Mouse (Mus musculus) lung, adult 2 months (tissue): ENCODE measurements around the gene Fxyd5. TPM values are rescaled to one million over a fixed set of nuclear protein-coding genes. Genes with fewer than 3 reads are reported as not detected.

Source experiments
- DNase-seq: peaks from one replicate; pipeline ENCODE4 v3.0.0; 2022
- H3K4me1 ChIP-seq: fragments of 200-500 bp; 2 replicates; pipeline ENCODE4 v1.6.1; 2011; ENCODE audit warnings: low read length; ENCODE audit not compliant: control insufficient read depth, insufficient read depth
- H3K4me3 ChIP-seq: fragments of 200-500 bp; replicated peaks from 2 replicates; pipeline ENCODE3; 2011; ENCODE audit warnings: low read depth, mild to moderate bottlenecking, control low read depth, low read length; ENCODE audit errors: extremely low read depth
- CTCF ChIP-seq: fragments of 200-500 bp; IDR thresholded peaks from 2 replicates; pipeline ENCODE4 v1.5.1; 2011; ENCODE audit warnings: mild to moderate bottlenecking, low read length, control low read depth; ENCODE audit not compliant: insufficient read depth
- POLR2A ChIP-seq: fragments of 200-500 bp; IDR thresholded peaks from 2 replicates; pipeline ENCODE4 v1.6.1; 2011; ENCODE audit warnings: low read depth, mild to moderate bottlenecking, control low read depth, low read length, borderline replicate concordance; ENCODE audit errors: extremely low read depth
- WGBS: fragments of 180-500 bp; shearing (Covaris S2); methylation state at CpG from one replicate; pipeline ENCODE4 v1.1.7; 2018; 5-methylcytosine and 5-hydroxymethylcytosine counted together
- polyA plus RNA-seq: library from polyadenylated mRNA; depleted of rRNA; stranded (reverse); fragments of >200 nt; gene quantifications from 2 replicates; pipeline ENCODE4 v1.2.3, GENCODE M21; 2012

Gene Fxyd5
- polyA plus RNA-seq, 1 experiment, result 156 TPM

DNA sequence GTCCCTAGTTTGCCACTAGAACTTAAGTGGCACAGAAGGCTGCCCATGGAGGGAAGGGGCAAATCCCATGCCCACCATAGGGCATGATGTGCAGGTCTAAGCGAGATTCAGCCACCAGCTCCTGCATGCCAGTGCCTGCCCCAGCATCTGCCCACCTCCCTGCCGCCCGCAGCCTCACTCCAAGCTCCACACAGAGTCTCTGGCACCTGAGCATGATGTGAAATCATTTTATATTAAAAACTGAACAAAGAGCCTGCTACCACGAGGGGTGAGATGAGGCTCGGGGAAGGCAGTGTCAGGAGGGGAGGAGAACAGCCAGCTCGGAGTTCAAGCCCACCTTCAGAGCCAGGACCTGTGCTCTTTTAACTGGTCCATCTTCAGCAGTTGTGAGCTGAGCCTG, 28.0 kb upstream of the Fxyd5 start:
- TF ChIP-seq POLR2A (no peak), CTCF (no peak)
- Histone ChIP-seq H3K4me1 (no peaks in the 10 kb centered on the region), H3K4me3 (no peak overlapping the region)
- DNase-seq, result no peak
- WGBS, result 77% methylated on average over 6 of the region's 6 CpGs

GRCm38 (mm10) chr7:31069491-31069890, 27.2 kb upstream of the Fxyd5 start:
- Histone ChIP-seq H3K4me1 (no peaks in the 10 kb centered on the region), H3K4me3 (no peak overlapping the region)
- no peak for TF ChIP-seq POLR2A
- TF ChIP-seq CTCF, result no peak
- DNase-seq, result no peak
- WGBS, result 86% methylated on average over 14 of the region's 14 CpGs

GRCm38 (mm10) chr7:31067836-31068235, 25.6 kb upstream of the Fxyd5 start:
- no peak for TF ChIP-seq CTCF
- no peak for TF ChIP-seq POLR2A
- no peak for DNase-seq
- H3K4me1 ChIP-seq, result no peaks in the 10 kb centered on the region
- no peak overlapping the region for H3K4me3 ChIP-seq
- 34% methylated on average over 5 of the region's 5 CpGs for WGBS

GRCm38 (mm10) chr7:31063074-31063560, 20.8 kb upstream of the Fxyd5 start:
- no peaks in the 10 kb centered on the region for H3K4me1 ChIP-seq
- TF ChIP-seq CTCF (no peak), POLR2A (no peak)
- DNase-seq, result no peak
- WGBS, result 79% methylated on average over 12 of the region's 12 CpGs
- H3K4me3 ChIP-seq, result no peak overlapping the region

DNA sequence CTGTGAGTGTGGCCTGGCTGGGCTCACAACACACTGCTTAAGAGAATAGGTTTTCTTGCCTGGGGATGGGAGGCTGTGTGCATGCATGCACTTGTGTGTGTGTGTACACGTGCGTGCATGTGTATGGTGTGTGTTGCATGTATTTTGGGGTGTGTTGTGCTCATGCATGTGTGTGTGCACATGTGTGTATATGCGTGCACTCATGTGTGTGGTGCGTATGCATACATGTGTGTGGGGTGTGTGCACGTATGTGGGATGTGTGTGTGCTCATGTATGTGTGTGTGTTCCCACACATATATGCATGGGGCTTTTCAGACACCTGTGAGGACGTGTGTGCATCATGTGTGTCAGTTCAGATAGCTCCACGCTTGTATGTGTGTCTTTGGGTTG, 18.3 kb upstream of the Fxyd5 start:
- H3K4me1 ChIP-seq, result no peaks in the 10 kb centered on the region
- TF ChIP-seq CTCF, result no peak
- TF ChIP-seq POLR2A, result no peak
- DNase-seq, result no peak
- WGBS, result 91% methylated on average over 7 of the region's 7 CpGs
- H3K4me3 ChIP-seq, result no peak overlapping the region

- no peak overlapping the region for H3K4me3 ChIP-seq
- no peak for TF ChIP-seq POLR2A
- no peak for TF ChIP-seq CTCF
- no peak for DNase-seq
- WGBS, result 72% methylated on average over 11 of the region's 11 CpGs
- no peaks in the 10 kb centered on the region for H3K4me1 ChIP-seq
These were observed 17.8 kb upstream of the Fxyd5 start for GRCm38 (mm10) chr7:31059919-31060620.

GRCm38 (mm10) chr7:31059108-31059507, 16.8 kb upstream of the Fxyd5 start, which contains the start of gene Lgi4:
Gene Lgi4 (plus strand): TSS chr7:31059342.
- H3K4me1 ChIP-seq, result no peaks in the 10 kb centered on the region
- DNase-seq, result peak; percentile 82
- WGBS, result 5% methylated on average over 2 of the region's 2 CpGs
- no peak for TF ChIP-seq POLR2A
- peak; percentile 90 for TF ChIP-seq CTCF
- H3K4me3 ChIP-seq, result no peak within 1 kb of the TSS

GRCm38 (mm10) chr7:31058211-31058610, 15.9 kb upstream of the Fxyd5 start:
- Histone ChIP-seq H3K4me1 (no peaks in the 10 kb centered on the region), H3K4me3 (no peak overlapping the region)
- TF ChIP-seq CTCF (no peak), POLR2A (no peak)
- no peak for DNase-seq
- WGBS, result 84% methylated on average over 6 of the region's 6 CpGs

GRCm38 (mm10) chr7:31057730-31058129, 15.4 kb upstream of the Fxyd5 start:
- no peak overlapping the region for H3K4me3 ChIP-seq
- H3K4me1 ChIP-seq, result no peaks in the 10 kb centered on the region; the same call in 1 of the 2 replicates
- DNase-seq, result no peak
- WGBS, result 67% methylated on average over 5 of the region's 5 CpGs
- TF ChIP-seq POLR2A (no peak), CTCF (no peak)

- DNase-seq, result no peak
- Histone ChIP-seq H3K4me1 (peaks cover 3% of the 10 kb centered on the region), H3K4me3 (no peak within 1 kb of the TSS)
- WGBS, result 74% methylated on average over 2 of the region's 2 CpGs
- TF ChIP-seq POLR2A (no peak), CTCF (no peak)
These were observed 14.8 kb upstream of the Fxyd5 start, which contains the start of gene Fxyd1 for GRCm38 (mm10) chr7:31057071-31057470. Gene Fxyd1 (minus strand): TSS chr7:31057199.
